Mouse (Mus musculus) heart, postnatal 0 days (tissue): ENCODE data around the gene Aen. TPM values are rescaled to one million over a fixed set of nuclear protein-coding genes. Genes with fewer than 3 reads are reported as not detected.

Source experiments
- ATAC-seq: fragments of 200-750 bp; cut with Nextera tagmentation; 2 replicates; pipeline ENCODE4 v1.8.0; 2017; ENCODE audit warnings: low read depth, moderate number of reproducible peaks, moderate library complexity; ENCODE audit not compliant: insufficient read depth
- DNase-seq: peaks from one replicate; pipeline ENCODE4 v3.0.0-alpha.2; 2016; ENCODE audit warnings: low spot score
- H3K27ac ChIP-seq: fragments of 300-500 bp; sonication (generic); 2 replicates; pipeline ENCODE4 v1.5.1; 2014; ENCODE audit warnings: low read depth, mild to moderate bottlenecking
- H3K27me3 ChIP-seq: fragments of 300-500 bp; sonication (generic); 2 replicates; pipeline ENCODE4 v1.6.1; 2014; ENCODE audit warnings: low read length, mixed read lengths; ENCODE audit not compliant: control insufficient read depth, insufficient read depth
- H3K36me3 ChIP-seq: fragments of 300-500 bp; sonication (generic); replicated peaks from 2 replicates; pipeline ENCODE4 v1.6.1; 2014; ENCODE audit warnings: low read length, mixed read lengths; ENCODE audit not compliant: control insufficient read depth, insufficient read depth
- H3K4me1 ChIP-seq: fragments of 300-500 bp; sonication (generic); 2 replicates; pipeline ENCODE4 v1.6.1; 2014; ENCODE audit warnings: antibody characterized with exemption; ENCODE audit not compliant: control insufficient read depth, insufficient read depth
- H3K4me2 ChIP-seq: fragments of 300-500 bp; sonication (generic); 2 replicates; pipeline ENCODE4 v1.6.1; 2014; ENCODE audit warnings: low read depth, mild to moderate bottlenecking, low read length, moderate library complexity
- H3K4me3 ChIP-seq: fragments of 300-500 bp; sonication (generic); 2 replicates; pipeline ENCODE4 v1.5.1; 2014; ENCODE audit warnings: low read depth, low read length
- H3K9ac ChIP-seq: fragments of 300-500 bp; sonication (generic); replicated peaks from 2 replicates; pipeline ENCODE4 v1.6.1; 2014; ENCODE audit warnings: low read depth, low read length, mixed read lengths
- H3K9me3 ChIP-seq: fragments of 300-500 bp; sonication (generic); replicated peaks from 2 replicates; pipeline ENCODE4 v1.6.1; 2016; ENCODE audit warnings: low read length; ENCODE audit not compliant: control insufficient read depth
- CTCF ChIP-seq: IDR thresholded peaks from 2 replicates; pipeline ENCODE4 v1.5.1; 2016; ENCODE audit warnings: antibody characterized with exemption, control low read depth, low read depth
- EP300 ChIP-seq: IDR thresholded peaks from 2 replicates; pipeline ENCODE4 v1.6.1; 2016; ENCODE audit warnings: antibody characterized with exemption, low read depth
- WGBS: fragments of 180-500 bp; shearing (Covaris S2); extraction: QIAGEN DNeasy Blood & Tissue Kit; methylation state at CpG from one replicate; pipeline ENCODE4 v1.1.7; 2014; 5-methylcytosine and 5-hydroxymethylcytosine counted together
- polyA plus RNA-seq: library from polyadenylated mRNA; unstranded; fragments of >200 nt; fragmentation: Nextera tagmentation; extraction: Ambion mirVana; gene quantifications from 2 replicates; pipeline ENCODE4 v1.2.1, GENCODE M21; 2015
- total RNA-seq: library from RNA; depleted of rRNA; stranded (reverse); fragments of >200 nt; gene quantifications from 2 replicates; pipeline ENCODE4 v1.2.3, GENCODE M21; 2014; ENCODE audit warnings: low replicate concordance

The Aen gene
- total and polyA plus RNA-seq, 2 experiments from 2014 or later: 22.9 to 31.3 TPM

GRCm38 (mm10) chr7:78925680-78926079 lies 30.0 kb downstream of the Aen start:
- Histone ChIP-seq H3K36me3 (no peaks in the 10 kb centered on the region), H3K9me3 (no peaks in the 10 kb centered on the region), H3K27ac (no peak overlapping the region), H3K9ac (no peak overlapping the region), H3K4me2 (no peak overlapping the region), H3K27me3 (no peaks in the 10 kb centered on the region; the same call in 1 of the 2 replicates), H3K4me3 (no peak overlapping the region), H3K4me1 (no peaks in the 10 kb centered on the region)
- 82% methylated on average over 7 of the region's 7 CpGs for WGBS
- no peak for ATAC-seq
- no peak for DNase-seq
- TF ChIP-seq CTCF (no peak), EP300 (no peak)

GRCm38 (mm10) chr7:78926156-78926555 lies 30.5 kb downstream of the Aen start:
- Histone ChIP-seq H3K36me3 (no peaks in the 10 kb centered on the region), H3K27ac (no peak overlapping the region), H3K9me3 (no peaks in the 10 kb centered on the region), H3K9ac (no peak overlapping the region), H3K4me2 (no peak overlapping the region), H3K4me1 (no peaks in the 10 kb centered on the region), H3K27me3 (no peaks in the 10 kb centered on the region; the same call in 1 of the 2 replicates), H3K4me3 (no peak overlapping the region)
- no peak for ATAC-seq
- TF ChIP-seq CTCF: no peak
- TF ChIP-seq EP300: no peak
- no peak for DNase-seq
- 70% methylated on average over 9 of the region's 9 CpGs for WGBS

GRCm38 (mm10) chr7:78927266-78927665 lies 31.6 kb downstream of the Aen start:
- Histone ChIP-seq H3K9me3 (no peaks in the 10 kb centered on the region), H3K4me2 (no peak overlapping the region), H3K36me3 (no peaks in the 10 kb centered on the region), H3K4me1 (no peaks in the 10 kb centered on the region), H3K27ac (no peak overlapping the region), H3K27me3 (no peaks in the 10 kb centered on the region; the same call in 1 of the 2 replicates), H3K9ac (no peak overlapping the region), H3K4me3 (no peak overlapping the region)
- WGBS: 57% methylated on average over 3 of the region's 3 CpGs
- DNase-seq: no peak
- no peak for ATAC-seq
- TF ChIP-seq EP300 (no peak), CTCF (no peak)

- ATAC-seq (no peak), DNase-seq (no peak)
- TF ChIP-seq EP300 (no peak), CTCF (no peak)
- Histone ChIP-seq H3K27ac (no peak overlapping the region), H3K4me1 (no peaks in the 10 kb centered on the region), H3K36me3 (no peaks in the 10 kb centered on the region), H3K9me3 (no peaks in the 10 kb centered on the region), H3K9ac (no peak overlapping the region), H3K4me3 (no peak overlapping the region), H3K4me2 (no peak overlapping the region), H3K27me3 (no peaks in the 10 kb centered on the region)
- 51% methylated on average over 19 of the region's 19 CpGs for WGBS
Measured at GRCm38 (mm10) chr7:78938957-78939602, 43.4 kb downstream of the Aen start.

- TF ChIP-seq CTCF (no peak), EP300 (no peak)
- H3K4me3 ChIP-seq: no peak overlapping the region
- H3K36me3 ChIP-seq: no peaks in the 10 kb centered on the region
- H3K27ac ChIP-seq: no peak overlapping the region
- ATAC-seq: no peak
- H3K9me3 ChIP-seq: no peaks in the 10 kb centered on the region
- H3K4me2 ChIP-seq: no peak overlapping the region
- H3K9ac ChIP-seq: no peak overlapping the region
- H3K4me1 ChIP-seq: no peaks in the 10 kb centered on the region
- H3K27me3 ChIP-seq: no peaks in the 10 kb centered on the region
- no peak for DNase-seq
- WGBS: 46% methylated on average over 3 of the region's 3 CpGs
Measured at GRCm38 (mm10) chr7:78940971-78941370, 45.3 kb downstream of the Aen start.

- Histone ChIP-seq H3K27me3 (no peaks in the 10 kb centered on the region), H3K4me3 (no peak overlapping the region), H3K27ac (no peak overlapping the region), H3K9me3 (no peaks in the 10 kb centered on the region), H3K9ac (no peak overlapping the region), H3K4me2 (no peak overlapping the region), H3K4me1 (no peaks in the 10 kb centered on the region), H3K36me3 (no peaks in the 10 kb centered on the region)
- no peak for TF ChIP-seq EP300
- no peak for TF ChIP-seq CTCF
- WGBS: 87% methylated on average over 2 of the region's 2 CpGs
- no peak for DNase-seq
- no peak for ATAC-seq
Measured at GRCm38 (mm10) chr7:78942544-78942943, 46.9 kb downstream of the Aen start.
